In genomic region chr19:46886826-46887225, GRCm38 (mm10) we compare ENCODE assay signal across 29 mouse cellular contexts.
DNase-seq lines count a peak whose midpoint lies in the region; ATAC-seq and TF ChIP-seq lines count a peak whose summit lies in the region.
"Had no signal": no experiment of that assay in that cellular context is flagged by ENCODE, and none has a peak within 500 bp of the region (broad histone marks: within the 10 kb centered on the region; RNA-seq: fewer than 3 reads in every experiment).

No protein-coding gene starts in this region.

- WGBS in forebrain, embryonic 11.5 days, result 90% methylated on average over 7 of the region's 7 CpGs
- 87% methylated on average over 7 of the region's 7 CpGs for WGBS in forebrain, embryonic 14.5 days
- 92% methylated on average over 7 of the region's 7 CpGs for WGBS in embryonic facial prominence, embryonic 10.5 days
- 84% methylated on average over 7 of the region's 7 CpGs for WGBS in stomach, embryonic 16.5 days
- WGBS in hindbrain, postnatal 0 days, result 81% methylated on average over 7 of the region's 7 CpGs

- H3K27ac ChIP-seq in forebrain, embryonic 11.5 days (ENCODE audit: low read depth, low read length), result no peak overlapping the region
- H3K27ac ChIP-seq in forebrain, embryonic 14.5 days (ENCODE audit: low read depth, low read length), result no peak overlapping the region
- H3K27ac ChIP-seq in left cerebral cortex, adult 2 months, result peak overlapping the region; percentile 12; the same call in 1 of the 2 replicates
- no peak overlapping the region for H3K27ac ChIP-seq in embryonic facial prominence, embryonic 10.5 days (replicated peaks)
- peak overlapping the region; percentile 56 for H3K27ac ChIP-seq in stomach, embryonic 16.5 days (ENCODE audit: low read length)
- no peak overlapping the region for H3K27ac ChIP-seq in hindbrain, postnatal 0 days
- H3K27ac ChIP-seq: embryonic facial prominence, embryonic 13.5 days; forebrain, embryonic 10.5 days; hindbrain, embryonic 14.5 days; limb, embryonic 13.5 days; macrophage; midbrain, embryonic 13.5 days; neural tube, embryonic 13.5 days had no signal

- no peaks in the 10 kb centered on the region for H3K27me3 ChIP-seq in forebrain, embryonic 11.5 days (ENCODE audit: control insufficient read depth, insufficient read depth, low read length)
- no peaks in the 10 kb centered on the region for H3K27me3 ChIP-seq in forebrain, embryonic 14.5 days (replicated peaks; ENCODE audit: control insufficient read depth, insufficient read depth, low read length)
- no peaks in the 10 kb centered on the region for H3K27me3 ChIP-seq in embryonic facial prominence, embryonic 10.5 days (replicated peaks; ENCODE audit: low read depth, poor library complexity, severe bottlenecking)
- no peaks in the 10 kb centered on the region for H3K27me3 ChIP-seq in stomach, embryonic 16.5 days (ENCODE audit: control insufficient read depth, insufficient read depth, low read length)
- no peaks in the 10 kb centered on the region for H3K27me3 ChIP-seq in hindbrain, postnatal 0 days (ENCODE audit: insufficient read depth, low read length)
- H3K27me3 ChIP-seq: embryonic facial prominence, embryonic 13.5 days; heart, embryonic 12.5 days; limb, embryonic 13.5 days; midbrain, embryonic 13.5 days; neural tube, embryonic 13.5 days had no signal

- no peaks in the 10 kb centered on the region; the same call in 1 of the 2 replicates for H3K36me3 ChIP-seq in forebrain, embryonic 11.5 days (ENCODE audit: control insufficient read depth, insufficient read depth, low read length)
- peaks cover 83% of the 10 kb centered on the region for H3K36me3 ChIP-seq in forebrain, embryonic 14.5 days (ENCODE audit: control insufficient read depth, insufficient read depth, low read length)
- H3K36me3 ChIP-seq in embryonic facial prominence, embryonic 10.5 days (replicated peaks), result peaks cover 99% of the 10 kb centered on the region
- H3K36me3 ChIP-seq in stomach, embryonic 16.5 days (ENCODE audit: control insufficient read depth, insufficient read depth, low read length), result peaks cover 24% of the 10 kb centered on the region
- H3K36me3 ChIP-seq in hindbrain, postnatal 0 days (ENCODE audit: insufficient read depth, low read length), result peaks cover 54% of the 10 kb centered on the region

- H3K4me2 ChIP-seq in forebrain, embryonic 11.5 days (ENCODE audit: low read depth, low read length, severe bottlenecking), result no peak overlapping the region
- H3K4me2 ChIP-seq in forebrain, embryonic 14.5 days (ENCODE audit: low read length), result no peak overlapping the region
- H3K4me2 ChIP-seq in stomach, embryonic 16.5 days (ENCODE audit: low read depth, low read length), result no peak overlapping the region
- no peak overlapping the region for H3K4me2 ChIP-seq in hindbrain, postnatal 0 days (ENCODE audit: low read depth, low read length)
- H3K4me2 ChIP-seq: embryonic facial prominence, embryonic 13.5 days; heart, embryonic 12.5 days; hindbrain, embryonic 14.5 days; limb, embryonic 13.5 days; liver, embryonic 11.5 days; midbrain, embryonic 13.5 days; neural tube, embryonic 13.5 days had no signal

- peak; percentile 27 for DNase-seq in forebrain, embryonic 11.5 days (ENCODE audit: low spot score)
- no peak for DNase-seq in forebrain, embryonic 14.5 days (ENCODE audit: low spot score)
- DNase-seq in left cerebral cortex, adult 2 months (ENCODE audit: extremely low spot score in 1 of 2, low spot score in 2 of 2), result no peak
- no peak for DNase-seq in left cerebral cortex, postnatal 14 days (ENCODE audit: low spot score in 2 of 2)
- DNase-seq in embryonic facial prominence, embryonic 10.5 days (ENCODE audit: low spot score), result peak; percentile 5
- no peak for DNase-seq in hindbrain, postnatal 0 days (ENCODE audit: low spot score)
- DNase-seq: adrenal gland, adult 8-10 months; cerebellum, adult 11-12 months; cerebellum, adult 9-11 months; embryo, embryonic 11 days; gastrocnemius, postnatal 25 days; heart, adult 11 months; heart, postnatal 4 days; kidney, adult 2 months; kidney, postnatal 10 days; thymus, adult 18-20 months; thymus, postnatal 25 days had no signal

- H3K4me3 ChIP-seq in forebrain, embryonic 11.5 days (ENCODE audit: low read depth, low read length), result no peak overlapping the region
- no peak overlapping the region for H3K4me3 ChIP-seq in forebrain, embryonic 14.5 days (ENCODE audit: low read depth, low read length)
- H3K4me3 ChIP-seq in left cerebral cortex, adult 2 months, result no peak overlapping the region
- no peak overlapping the region for H3K4me3 ChIP-seq in embryonic facial prominence, embryonic 10.5 days
- no peak overlapping the region for H3K4me3 ChIP-seq in stomach, embryonic 16.5 days (replicated peaks; ENCODE audit: low read length)
- no peak overlapping the region for H3K4me3 ChIP-seq in hindbrain, postnatal 0 days (ENCODE audit: low read length)
- H3K4me3 ChIP-seq: embryonic facial prominence, embryonic 13.5 days; forebrain, embryonic 10.5 days; heart, embryonic 12.5 days; limb, embryonic 13.5 days; midbrain, embryonic 13.5 days; neural tube, embryonic 13.5 days had no signal

- no peaks in the 10 kb centered on the region for H3K4me1 ChIP-seq in forebrain, embryonic 11.5 days (replicated peaks; ENCODE audit: control insufficient read depth, insufficient read depth, low read length)
- no peaks in the 10 kb centered on the region for H3K4me1 ChIP-seq in forebrain, embryonic 14.5 days (ENCODE audit: control insufficient read depth, insufficient read depth, low read length)
- H3K4me1 ChIP-seq in embryonic facial prominence, embryonic 10.5 days, result no peaks in the 10 kb centered on the region
- H3K4me1 ChIP-seq in stomach, embryonic 16.5 days (ENCODE audit: control insufficient read depth, insufficient read depth, low read length), result no peaks in the 10 kb centered on the region
- H3K4me1 ChIP-seq in hindbrain, postnatal 0 days (ENCODE audit: insufficient read depth, low read length), result no peaks in the 10 kb centered on the region
- H3K4me1 ChIP-seq: embryonic facial prominence, embryonic 13.5 days; forebrain, embryonic 10.5 days; limb, embryonic 13.5 days; midbrain, embryonic 13.5 days; neural tube, embryonic 13.5 days had no signal

- no peak overlapping the region for H3K9ac ChIP-seq in forebrain, embryonic 11.5 days (ENCODE audit: low read length)
- H3K9ac ChIP-seq in forebrain, embryonic 14.5 days (ENCODE audit: low read length), result no peak overlapping the region
- no peak overlapping the region for H3K9ac ChIP-seq in stomach, embryonic 16.5 days (ENCODE audit: low read length)
- H3K9ac ChIP-seq in hindbrain, postnatal 0 days (replicated peaks; ENCODE audit: low read length), result no peak overlapping the region
- H3K9ac ChIP-seq: embryonic facial prominence, embryonic 13.5 days; heart, embryonic 12.5 days; hindbrain, embryonic 14.5 days; limb, embryonic 13.5 days; midbrain, embryonic 13.5 days; neural tube, embryonic 13.5 days had no signal

- no peaks in the 10 kb centered on the region for H3K9me3 ChIP-seq in forebrain, embryonic 11.5 days (ENCODE audit: control insufficient read depth, low read length)
- H3K9me3 ChIP-seq in forebrain, embryonic 14.5 days (replicated peaks; ENCODE audit: control insufficient read depth, low read length), result no peaks in the 10 kb centered on the region
- H3K9me3 ChIP-seq in embryonic facial prominence, embryonic 10.5 days, result no peaks in the 10 kb centered on the region
- H3K9me3 ChIP-seq in stomach, embryonic 16.5 days (replicated peaks; ENCODE audit: control insufficient read depth, low read length), result no peaks in the 10 kb centered on the region
- H3K9me3 ChIP-seq in hindbrain, postnatal 0 days (ENCODE audit: low read length), result no peaks in the 10 kb centered on the region
- H3K9me3 ChIP-seq: embryonic facial prominence, embryonic 13.5 days; forebrain, embryonic 10.5 days; G1E; heart, embryonic 12.5 days; limb, embryonic 13.5 days; midbrain, embryonic 13.5 days; neural tube, embryonic 13.5 days had no signal

- intact Hi-C loops in left cerebral cortex, adult 2 months (cut with DNase I), result no loop called here
- intact Hi-C loops in left cerebral cortex, postnatal 14 days (cut with DNase I), result no loop called here

- ATAC-seq in forebrain, embryonic 11.5 days (replicated peaks; ENCODE audit: low FRiP score), result no peak
- no peak for ATAC-seq in forebrain, embryonic 14.5 days
- ATAC-seq in stomach, embryonic 16.5 days (ENCODE audit: insufficient read depth, low FRiP score), result no peak
- ATAC-seq in hindbrain, postnatal 0 days, result no peak
- ATAC-seq: inflammation-experienced regulatory T-cells, adult 6 months; midbrain, embryonic 13.5 days had no signal

- TF ChIP-seq CTCF in left cerebral cortex, adult 2 months (IDR thresholded peaks at IDR 0.05), result no peak
- no peak for TF ChIP-seq CTCF in hindbrain, postnatal 0 days (IDR thresholded peaks at IDR 0.05; ENCODE audit: low read depth)

Comparison
In these comparisons a context has a peak if more than half of its experiments do, and no peak if none do; other contexts are left out.
1. DNase-seq: peak in forebrain, embryonic 11.5 days (single experiment) and embryonic facial prominence, embryonic 10.5 days (single experiment); none in forebrain, embryonic 14.5 days (single experiment), left cerebral cortex, adult 2 months (0 of 2), left cerebral cortex, postnatal 14 days (0 of 2) and hindbrain, postnatal 0 days (single experiment).
2. H3K27ac ChIP-seq: peak in left cerebral cortex, adult 2 months (single experiment) and stomach, embryonic 16.5 days (single experiment); none in forebrain, embryonic 11.5 days (single experiment), forebrain, embryonic 14.5 days (single experiment), embryonic facial prominence, embryonic 10.5 days (single experiment) and hindbrain, postnatal 0 days (single experiment).